Mouse (Mus musculus): ENCODE results near the gene Tnp2. TPM values are rescaled to one million over a fixed set of nuclear protein-coding genes. Genes with fewer than 3 reads are reported as not detected.

The Tnp2 gene
- polyA plus RNA-seq, 1 experiment from 2014 or later = not detected

DNA sequence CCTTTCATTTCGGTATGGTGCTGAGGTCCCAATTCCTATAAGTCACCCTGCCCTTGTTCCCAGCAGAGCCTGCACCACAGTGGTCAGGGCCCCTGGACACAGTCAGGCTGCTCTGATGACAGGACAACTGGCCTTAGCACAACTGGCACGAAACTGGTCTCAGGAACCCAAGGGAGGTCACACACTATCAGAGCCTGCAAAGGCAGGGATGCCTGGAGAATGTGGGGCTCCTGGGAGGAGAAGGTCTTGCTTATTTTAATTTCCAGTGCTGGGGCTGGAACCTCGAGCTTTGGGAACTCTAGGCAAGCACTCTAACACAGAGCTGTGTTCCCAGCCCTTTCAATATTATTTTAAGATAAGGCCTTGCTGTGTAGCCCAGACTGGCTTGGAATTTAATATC lies 31.5 kb upstream of the Tnp2 start:
- H3K9ac ChIP-seq (replicated peaks) = no peak overlapping the region
- TF ChIP-seq CTCF (IDR thresholded peaks at IDR 0.05; ENCODE audit: low read depth) (no peak), EP300 (IDR thresholded peaks at IDR 0.05; ENCODE audit: low read depth) (no peak)
- H3K27ac ChIP-seq (ENCODE audit: low read depth) = no peak overlapping the region
- ATAC-seq (no peak), DNase-seq (no peak)
- H3K27me3 ChIP-seq (ENCODE audit: insufficient read depth, low read length) = no peaks in the 10 kb centered on the region
- 64% methylated on average over 3 of the region's 3 CpGs for WGBS (ENCODE audit: insufficient replicate concordance)
- H3K36me3 ChIP-seq (replicated peaks; ENCODE audit: insufficient read depth, low read length) = no peaks in the 10 kb centered on the region
- no peaks in the 10 kb centered on the region for H3K9me3 ChIP-seq (ENCODE audit: low read length)
- H3K4me3 ChIP-seq (ENCODE audit: low read depth, low read length) = no peak overlapping the region
- H3K4me1 ChIP-seq (ENCODE audit: insufficient read depth) = peaks cover 2% of the 10 kb centered on the region; the same call in 1 of the 2 replicates
- no peak overlapping the region for H3K4me2 ChIP-seq (ENCODE audit: low read depth, low read length)

DNA sequence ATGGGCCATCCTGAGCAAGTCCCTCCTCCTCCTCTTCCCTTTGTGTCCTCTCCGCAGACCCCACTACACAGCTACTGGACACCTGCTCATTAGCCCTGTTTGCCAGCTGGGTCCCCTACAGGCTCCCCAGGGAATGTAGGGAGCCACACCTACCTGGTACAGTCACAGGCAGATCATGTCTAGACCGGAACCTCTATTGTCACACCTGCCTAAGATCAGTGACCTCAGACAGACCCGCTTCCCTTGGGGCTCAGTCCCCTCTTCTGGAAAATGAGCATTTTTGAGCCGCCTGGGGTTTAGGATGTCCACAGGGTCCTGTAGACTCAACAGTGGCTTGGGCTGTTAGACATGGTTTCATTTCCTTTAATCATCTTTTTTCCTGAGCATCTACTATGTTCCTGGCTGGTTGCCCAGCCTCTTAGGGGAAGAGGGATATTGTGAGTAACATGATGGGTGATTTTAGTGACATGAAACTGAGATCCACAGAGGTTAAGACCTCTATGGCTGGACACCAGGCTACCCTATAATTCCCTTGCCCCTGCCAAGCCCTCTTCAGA lies 30.2 kb upstream of the Tnp2 start:
- ATAC-seq (peak; percentile 40; the same call in 1 of the 2 replicates), DNase-seq (no peak)
- H3K9ac ChIP-seq (replicated peaks) = no peak overlapping the region
- H3K4me1 ChIP-seq (ENCODE audit: insufficient read depth) = peaks cover 12% of the 10 kb centered on the region
- TF ChIP-seq EP300 (IDR thresholded peaks at IDR 0.05; ENCODE audit: low read depth) (no peak), CTCF (IDR thresholded peaks at IDR 0.05; ENCODE audit: low read depth) (no peak)
- no peaks in the 10 kb centered on the region for H3K9me3 ChIP-seq (ENCODE audit: low read length)
- H3K4me3 ChIP-seq (ENCODE audit: low read depth, low read length) = no peak overlapping the region
- H3K4me2 ChIP-seq (ENCODE audit: low read depth, low read length) = no peak overlapping the region
- 83% methylated on average over 4 of the region's 4 CpGs for WGBS (ENCODE audit: insufficient replicate concordance)
- no peaks in the 10 kb centered on the region for H3K36me3 ChIP-seq (replicated peaks; ENCODE audit: insufficient read depth, low read length)
- no peak overlapping the region for H3K27ac ChIP-seq (ENCODE audit: low read depth)
- no peaks in the 10 kb centered on the region for H3K27me3 ChIP-seq (ENCODE audit: insufficient read depth, low read length)

GRCm38 (mm10) chr16:10814864-10815263 lies 26.4 kb upstream of the Tnp2 start:
- Histone ChIP-seq H3K9me3 (ENCODE audit: low read length) (no peaks in the 10 kb centered on the region), H3K27ac (ENCODE audit: low read depth) (no peak overlapping the region), H3K27me3 (ENCODE audit: insufficient read depth, low read length) (no peaks in the 10 kb centered on the region), H3K4me1 (ENCODE audit: insufficient read depth) (peaks cover 12% of the 10 kb centered on the region), H3K9ac (replicated peaks) (no peak overlapping the region), H3K4me3 (ENCODE audit: low read depth, low read length) (no peak overlapping the region), H3K4me2 (ENCODE audit: low read depth, low read length) (no peak overlapping the region), H3K36me3 (replicated peaks; ENCODE audit: insufficient read depth, low read length) (no peaks in the 10 kb centered on the region)
- ATAC-seq = peak; percentile 25; the same call in 1 of the 2 replicates
- no peak for DNase-seq
- TF ChIP-seq EP300 (IDR thresholded peaks at IDR 0.05; ENCODE audit: low read depth) = no peak
- no peak for TF ChIP-seq CTCF (IDR thresholded peaks at IDR 0.05; ENCODE audit: low read depth)
- 38% methylated on average over 4 of the region's 4 CpGs for WGBS (ENCODE audit: insufficient replicate concordance)

DNA sequence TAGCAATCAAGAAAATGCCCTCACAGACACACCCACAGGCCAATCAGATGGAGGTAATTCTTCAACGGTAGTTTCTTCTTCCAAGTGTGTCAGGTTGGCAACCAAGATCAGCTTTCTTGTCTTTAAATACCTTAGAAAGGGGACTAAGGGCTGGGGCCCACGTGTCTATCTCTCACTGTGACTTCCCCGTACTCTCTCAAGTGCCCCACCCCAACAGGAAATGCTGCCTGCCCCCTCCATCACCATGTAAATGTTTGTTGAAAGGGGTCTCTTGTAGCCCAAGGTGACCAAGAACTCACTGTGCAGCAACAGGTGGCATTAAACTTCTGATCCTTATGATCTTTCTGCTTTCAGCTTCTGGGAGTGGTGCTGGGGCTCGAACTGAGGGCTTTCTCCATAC lies 25.3 kb upstream of the Tnp2 start:
- no peak overlapping the region for H3K27ac ChIP-seq (ENCODE audit: low read depth)
- no peaks in the 10 kb centered on the region for H3K9me3 ChIP-seq (ENCODE audit: low read length)
- H3K36me3 ChIP-seq (replicated peaks; ENCODE audit: insufficient read depth, low read length) = no peaks in the 10 kb centered on the region
- H3K4me1 ChIP-seq (ENCODE audit: insufficient read depth) = peaks cover 12% of the 10 kb centered on the region
- no peaks in the 10 kb centered on the region for H3K27me3 ChIP-seq (ENCODE audit: insufficient read depth, low read length)
- DNase-seq (no peak), ATAC-seq (no peak)
- no peak overlapping the region for H3K9ac ChIP-seq (replicated peaks)
- H3K4me3 ChIP-seq (ENCODE audit: low read depth, low read length) = no peak overlapping the region
- 60% methylated on average over 4 of the region's 4 CpGs for WGBS (ENCODE audit: insufficient replicate concordance)
- TF ChIP-seq CTCF (IDR thresholded peaks at IDR 0.05; ENCODE audit: low read depth) (no peak), EP300 (IDR thresholded peaks at IDR 0.05; ENCODE audit: low read depth) (no peak)
- no peak overlapping the region for H3K4me2 ChIP-seq (ENCODE audit: low read depth, low read length)

GRCm38 (mm10) chr16:10812865-10813371 lies 24.5 kb upstream of the Tnp2 start, which contains the start of gene Gm11172:
Gm11172 (plus strand) TSS chr16:10812915.
- H3K9me3 ChIP-seq (ENCODE audit: low read length) = no peaks in the 10 kb centered on the region
- WGBS (ENCODE audit: insufficient replicate concordance) = 38% methylated on average over 2 of the region's 2 CpGs
- H3K9ac ChIP-seq (replicated peaks) = no peak within 1 kb of the TSS
- no peak within 1 kb of the TSS for H3K27ac ChIP-seq (ENCODE audit: low read depth)
- peaks cover 12% of the 10 kb centered on the region for H3K4me1 ChIP-seq (ENCODE audit: insufficient read depth)
- no peaks in the 10 kb centered on the region for H3K36me3 ChIP-seq (replicated peaks; ENCODE audit: insufficient read depth, low read length)
- ATAC-seq = no peak
- H3K4me2 ChIP-seq (ENCODE audit: low read depth, low read length) = no peak within 1 kb of the TSS
- no peak for DNase-seq
- no peak for TF ChIP-seq EP300 (IDR thresholded peaks at IDR 0.05; ENCODE audit: low read depth)
- TF ChIP-seq CTCF (IDR thresholded peaks at IDR 0.05; ENCODE audit: low read depth) = no peak
- no peak within 1 kb of the TSS for H3K4me3 ChIP-seq (ENCODE audit: low read depth, low read length)
- H3K27me3 ChIP-seq (ENCODE audit: insufficient read depth, low read length) = no peaks in the 10 kb centered on the region

DNA sequence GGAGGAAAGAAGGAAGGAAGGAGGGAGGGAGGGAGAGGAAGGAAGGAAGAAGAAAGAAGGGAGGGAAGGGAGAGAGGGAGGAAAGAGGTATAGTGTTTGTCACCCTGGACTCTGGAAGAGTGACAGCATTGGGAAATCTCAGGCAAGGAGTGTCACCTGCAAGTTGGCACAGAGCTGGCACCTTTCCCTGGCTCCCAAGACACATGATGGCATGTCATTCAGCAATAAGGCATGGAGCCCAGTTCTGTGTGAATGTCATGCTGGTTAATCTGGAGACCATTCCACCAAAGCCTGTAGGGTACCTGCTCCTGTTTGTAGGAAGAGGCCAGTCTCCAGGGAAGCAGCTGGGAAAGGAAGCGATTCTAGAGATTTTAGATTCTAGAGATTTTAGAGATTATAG lies 21.9 kb upstream of the Tnp2 start:
- H3K4me2 ChIP-seq (ENCODE audit: low read depth, low read length) = no peak overlapping the region
- no peaks in the 10 kb centered on the region for H3K27me3 ChIP-seq (ENCODE audit: insufficient read depth, low read length)
- no peaks in the 10 kb centered on the region for H3K36me3 ChIP-seq (replicated peaks; ENCODE audit: insufficient read depth, low read length)
- 81% methylated on average over 1 of the region's 1 CpGs for WGBS (ENCODE audit: insufficient replicate concordance)
- no peak overlapping the region for H3K27ac ChIP-seq (ENCODE audit: low read depth)
- H3K4me3 ChIP-seq (ENCODE audit: low read depth, low read length) = no peak overlapping the region
- ATAC-seq (no peak), DNase-seq (no peak)
- TF ChIP-seq EP300 (IDR thresholded peaks at IDR 0.05; ENCODE audit: low read depth) (no peak), CTCF (IDR thresholded peaks at IDR 0.05; ENCODE audit: low read depth) (no peak)
- no peaks in the 10 kb centered on the region for H3K9me3 ChIP-seq (ENCODE audit: low read length)
- peaks cover 12% of the 10 kb centered on the region for H3K4me1 ChIP-seq (ENCODE audit: insufficient read depth)
- no peak overlapping the region for H3K9ac ChIP-seq (replicated peaks)
